Mouse (Mus musculus): ENCODE measurements around the gene Mpp6.

DNA sequence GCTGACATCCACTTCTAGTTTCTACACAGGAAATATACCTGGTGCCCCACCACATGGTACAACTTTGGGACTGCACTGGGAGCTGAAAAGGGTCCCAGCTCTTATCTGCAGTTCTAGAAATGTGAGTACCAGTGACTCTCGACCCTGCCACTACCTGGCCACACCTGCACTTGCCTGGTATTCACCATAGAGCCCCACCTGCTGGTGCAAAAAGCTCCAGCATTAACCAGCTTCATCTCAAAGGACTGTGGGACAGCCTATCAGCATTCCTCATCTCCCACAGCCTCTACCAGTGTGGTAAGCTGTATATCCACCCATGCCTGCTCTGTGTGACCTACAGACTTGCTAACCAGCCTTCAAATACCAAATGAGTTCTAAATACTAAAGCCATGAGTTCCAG lies 122.9 kb downstream of the Mpp6 start:
- no peak for TF ChIP-seq EP300 (IDR thresholded peaks at IDR 0.05; ENCODE audit: low read depth)
- 0 out of 2 replicates have a peak, but pooled peaks have one; percentile 10 for TF ChIP-seq CTCF (IDR thresholded peaks at IDR 0.05; ENCODE audit: low read depth)
